Mouse (Mus musculus) adrenal gland (tissue): ENCODE measurements around the gene Lamb1.

Experiments
- intact Hi-C: fragments of 180-260 bp; cut with DNase I; formaldehyde crosslinking; loops from one replicate; pipeline ENCODE4 v1.15.1; 2025

The Lamb1 gene

DNA sequence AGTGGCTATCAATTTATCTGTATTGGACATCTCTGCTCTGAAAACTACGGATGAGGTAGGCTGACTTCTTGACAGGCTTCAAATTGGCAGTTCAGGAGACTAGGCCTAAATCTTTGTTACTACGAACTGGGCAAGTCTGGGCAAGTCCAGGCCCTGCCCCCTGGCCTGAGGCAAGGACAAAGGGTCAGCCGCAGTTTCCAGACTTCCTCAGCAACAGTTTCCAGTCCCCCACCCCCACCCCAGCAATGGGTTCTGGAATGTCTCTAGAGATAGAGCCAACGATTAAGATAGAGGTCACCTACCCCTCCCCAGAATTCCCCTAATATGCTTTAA lies 110.2 kb downstream of the Lamb1 start:
- intact Hi-C loops, result loop anchor here (10.0 kb wide), 1 partner anchor 130 kb away; no protein-coding TSS in a partner anchor

DNA sequence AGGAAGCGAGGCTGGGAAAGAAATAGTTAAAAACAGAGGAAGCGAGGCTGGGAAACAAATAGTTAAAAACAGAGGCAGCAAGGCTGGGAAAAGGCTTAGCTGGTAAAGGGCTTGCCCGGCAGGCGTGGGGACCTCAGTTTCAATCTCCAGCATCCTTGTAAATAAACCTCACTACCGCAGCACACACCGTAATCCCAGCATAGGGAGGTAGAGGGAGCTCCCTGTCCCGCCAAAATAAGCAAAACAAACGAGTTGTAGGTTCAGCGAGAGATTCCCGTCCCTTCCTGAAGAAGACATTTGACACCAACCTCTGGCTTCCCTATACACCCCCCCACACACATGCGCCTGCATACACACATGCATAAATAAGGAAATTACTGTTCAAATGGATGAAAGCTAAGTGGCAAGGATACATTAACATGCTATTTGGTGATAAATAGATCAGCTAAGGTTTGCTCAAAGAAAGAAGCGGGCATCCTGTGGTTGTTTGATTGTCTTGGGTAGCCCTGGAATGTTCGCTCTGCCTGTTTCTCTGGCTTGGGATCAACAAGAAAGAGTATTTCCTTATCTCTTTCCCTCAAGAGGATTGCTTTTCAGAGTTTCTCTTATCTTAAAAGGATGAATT lies 111.4 kb downstream of the Lamb1 start:
- intact Hi-C loops, result loop anchor here (10.0 kb wide), 1 partner anchor 128 kb away; no protein-coding TSS in a partner anchor

DNA sequence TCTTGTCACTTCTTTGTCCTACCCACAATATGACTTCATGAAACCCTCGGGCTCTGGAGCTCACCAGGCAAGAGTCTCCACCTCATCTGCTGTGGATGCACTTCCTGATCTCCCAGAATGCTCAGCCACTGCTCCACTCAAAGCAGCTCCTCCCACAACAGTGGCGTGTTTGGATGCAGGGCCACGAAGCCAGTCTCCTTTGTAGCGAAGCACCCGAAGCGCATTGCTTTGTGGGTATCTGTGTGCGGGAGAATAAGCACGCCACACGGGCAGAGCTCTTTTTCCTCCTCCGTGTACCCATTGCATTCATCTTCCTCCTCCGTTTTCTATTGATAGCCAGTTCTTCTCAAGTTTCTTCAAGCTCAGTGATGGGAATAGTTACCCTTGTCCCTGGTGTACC lies 112.2 kb downstream of the Lamb1 start:
- intact Hi-C loops, result loop anchor here (10.0 kb wide), 1 partner anchor 128 kb away; no protein-coding TSS in a partner anchor
